Mouse (Mus musculus): Measurements from ENCODE around the gene Rnft2. TPM values are rescaled to one million over a fixed set of nuclear protein-coding genes. Genes with fewer than 3 reads are reported as not detected.

The Rnft2 gene
- polyA plus RNA-seq, 1 experiment from 2014 or later = 13.1 TPM

DNA sequence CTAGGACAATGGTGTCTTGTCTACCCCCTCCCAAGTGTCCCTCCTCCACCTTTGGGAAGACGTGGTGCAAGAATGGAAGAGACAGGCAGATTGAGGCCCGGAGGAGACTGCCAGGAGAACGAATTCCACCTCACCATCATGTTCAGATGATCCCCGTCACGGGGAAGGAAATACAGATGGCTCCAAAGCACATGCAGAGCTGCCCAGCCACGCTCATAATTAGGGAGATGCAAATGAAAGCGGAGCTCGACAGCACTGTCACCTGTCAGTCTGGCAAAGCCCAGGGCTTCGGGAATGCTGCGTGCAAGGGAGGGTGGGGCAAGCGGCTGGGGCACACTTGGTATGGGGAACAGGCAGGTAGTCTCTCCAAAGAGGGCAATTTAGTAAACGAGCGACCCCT is 47.5 kb downstream of the Rnft2 start:
- no peak overlapping the region for H3K4me2 ChIP-seq (replicated peaks)
- no peaks in the 10 kb centered on the region for H3K27me3 ChIP-seq
- peaks cover 7% of the 10 kb centered on the region for H3K4me1 ChIP-seq (replicated peaks)
- H3K4me3 ChIP-seq (replicated peaks) = no peak overlapping the region
- H3K9me3 ChIP-seq = no peaks in the 10 kb centered on the region
- 77% methylated on average over 13 of the region's 13 CpGs for WGBS
- no peak overlapping the region for H3K27ac ChIP-seq
- H3K9ac ChIP-seq (replicated peaks) = no peak overlapping the region
- no peak for ATAC-seq
- peaks cover 47% of the 10 kb centered on the region for H3K36me3 ChIP-seq

DNA sequence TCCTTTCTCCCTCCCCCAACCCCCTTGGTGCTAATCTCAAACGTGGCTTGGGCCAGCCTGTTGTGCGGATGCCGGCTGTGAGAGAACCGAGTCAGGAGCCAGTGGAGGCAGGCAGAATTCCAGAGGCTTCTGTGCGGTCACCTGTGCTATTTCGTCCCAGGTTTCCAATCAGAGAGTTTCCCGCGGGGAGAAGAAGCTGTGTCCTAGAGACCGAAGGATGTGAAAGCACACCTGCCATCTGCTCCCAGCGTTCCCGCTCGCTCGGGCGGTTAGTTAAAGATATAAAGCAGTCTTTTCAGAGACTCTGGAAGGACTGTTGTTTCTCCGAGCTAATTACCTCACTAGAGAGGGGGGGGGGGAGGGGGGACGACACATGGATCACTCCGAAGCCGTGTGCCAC is 52.7 kb downstream of the Rnft2 start:
- H3K9me3 ChIP-seq = no peaks in the 10 kb centered on the region
- H3K27me3 ChIP-seq = peaks cover 7% of the 10 kb centered on the region; the same call in 1 of the 2 replicates
- H3K4me1 ChIP-seq (replicated peaks) = peaks cover 29% of the 10 kb centered on the region
- H3K4me3 ChIP-seq (replicated peaks) = no peak overlapping the region
- H3K9ac ChIP-seq (replicated peaks) = no peak overlapping the region
- 0 out of 2 replicates have a peak overlapping the region, but pooled peaks have one; percentile 4 for H3K4me2 ChIP-seq (replicated peaks)
- H3K36me3 ChIP-seq = peaks cover 13% of the 10 kb centered on the region; the same call in 1 of the 2 replicates
- peak overlapping the region; percentile 63 for H3K27ac ChIP-seq
- WGBS = 9% methylated on average over 17 of the region's 18 CpGs
- ATAC-seq = no peak

DNA sequence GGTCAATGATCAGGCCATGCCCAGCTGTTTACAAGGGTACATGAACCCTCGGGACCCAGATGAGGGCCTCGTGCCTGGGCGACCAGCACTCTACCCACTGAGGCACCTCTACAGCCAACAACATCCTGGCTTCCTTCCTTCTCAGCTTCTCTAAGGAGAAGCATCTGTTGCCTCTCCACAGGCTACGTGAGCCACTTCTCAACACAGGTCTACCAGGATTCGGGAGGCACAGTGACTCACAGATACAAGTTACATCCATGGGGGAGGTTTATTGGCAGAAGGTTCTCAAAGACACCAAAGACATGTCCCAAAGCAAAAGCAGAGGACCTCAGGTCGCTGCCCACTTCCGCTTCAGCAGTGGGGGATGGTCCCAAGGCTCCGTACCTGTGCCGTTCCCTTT is 54.4 kb downstream of the Rnft2 start:
- no peak overlapping the region for H3K4me3 ChIP-seq (replicated peaks)
- H3K9ac ChIP-seq (replicated peaks) = no peak overlapping the region
- no peak overlapping the region for H3K27ac ChIP-seq
- 84% methylated on average over 9 of the region's 9 CpGs for WGBS
- H3K4me2 ChIP-seq (replicated peaks) = no peak overlapping the region
- peaks cover 39% of the 10 kb centered on the region for H3K4me1 ChIP-seq (replicated peaks)
- 0 out of 2 replicates have a peak, but pooled peaks cover 12% of the 10 kb centered on the region for H3K36me3 ChIP-seq
- ATAC-seq = no peak
- no peaks in the 10 kb centered on the region for H3K9me3 ChIP-seq
- H3K27me3 ChIP-seq = peaks cover 7% of the 10 kb centered on the region; the same call in 1 of the 2 replicates

GRCm38 (mm10) chr5:118188356-118188755 is 56.6 kb downstream of the Rnft2 start:
- no peak overlapping the region for H3K4me2 ChIP-seq (replicated peaks)
- H3K9me3 ChIP-seq = no peaks in the 10 kb centered on the region
- no peak overlapping the region for H3K4me3 ChIP-seq (replicated peaks)
- ATAC-seq = no peak
- H3K4me1 ChIP-seq (replicated peaks) = peaks cover 41% of the 10 kb centered on the region
- 65% methylated on average over 6 of the region's 6 CpGs for WGBS
- no peak overlapping the region for H3K27ac ChIP-seq
- H3K9ac ChIP-seq (replicated peaks) = no peak overlapping the region
- 0 out of 2 replicates have a peak, but pooled peaks cover 5% of the 10 kb centered on the region for H3K36me3 ChIP-seq
- peaks cover 7% of the 10 kb centered on the region; the same call in 1 of the 2 replicates for H3K27me3 ChIP-seq

DNA sequence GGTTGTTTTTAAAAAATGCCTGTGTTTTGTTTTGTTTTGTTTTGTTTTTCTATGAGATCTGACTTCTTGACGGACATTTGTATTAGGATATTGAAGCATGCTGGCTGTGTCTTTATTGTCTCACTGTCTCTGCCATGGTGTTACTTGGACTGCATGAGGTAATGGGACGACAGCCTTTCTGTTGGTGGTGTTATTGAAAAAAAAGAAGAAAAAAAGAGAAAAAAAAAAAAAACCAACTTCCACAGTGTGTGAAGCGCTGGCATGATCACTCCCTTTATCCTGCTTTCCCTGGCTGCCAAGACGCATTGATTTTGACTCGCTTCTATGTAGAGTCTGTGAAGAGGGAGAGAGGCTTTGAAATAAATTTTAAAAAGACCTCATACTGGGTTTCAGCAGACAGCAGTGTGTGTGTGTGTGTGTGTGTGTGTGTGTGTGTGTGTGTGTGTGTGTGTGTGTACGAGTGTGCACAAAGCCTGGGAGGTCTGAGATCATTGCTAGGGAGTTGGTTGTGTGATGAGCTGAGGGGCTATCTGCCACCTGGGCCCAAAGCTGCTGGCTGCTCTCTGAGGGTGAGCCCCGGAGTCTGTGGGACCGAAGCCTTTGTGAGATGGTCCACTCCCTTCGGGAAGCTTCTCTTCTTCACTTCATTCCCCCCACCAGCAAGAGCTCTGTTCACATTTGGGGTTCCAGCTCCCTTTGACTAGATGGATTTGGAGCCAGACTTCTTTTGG is 57.8 kb downstream of the Rnft2 start:
- H3K9me3 ChIP-seq = no peaks in the 10 kb centered on the region
- 53% methylated on average over 9 of the region's 9 CpGs for whole genome bisulfite sequencing
- H3K4me3 ChIP-seq (replicated peaks) = no peak overlapping the region
- no peak overlapping the region for H3K4me2 ChIP-seq (replicated peaks)
- no peak overlapping the region for H3K9ac ChIP-seq (replicated peaks)
- H3K36me3 ChIP-seq = no peaks in the 10 kb centered on the region
- 0 out of 2 replicates have a peak overlapping the region, but pooled peaks have one; percentile 30 for H3K27ac ChIP-seq
- peaks cover 7% of the 10 kb centered on the region; the same call in 1 of the 2 replicates for H3K27me3 ChIP-seq
- peak; percentile 57 for ATAC-seq
- H3K4me1 ChIP-seq (replicated peaks) = peaks cover 31% of the 10 kb centered on the region

- Histone ChIP-seq H3K4me1 (replicated peaks) (peaks cover 10% of the 10 kb centered on the region), H3K4me2 (replicated peaks) (no peak overlapping the region), H3K27ac (no peak overlapping the region), H3K4me3 (replicated peaks) (no peak overlapping the region), H3K36me3 (no peaks in the 10 kb centered on the region), H3K9ac (replicated peaks) (no peak overlapping the region), H3K9me3 (peaks cover 5% of the 10 kb centered on the region; the same call in 1 of the 2 replicates), H3K27me3 (peaks cover 51% of the 10 kb centered on the region)
- no peak for ATAC-seq
- WGBS = 69% methylated on average over 7 of the region's 7 CpGs
Measured at GRCm38 (mm10) chr5:118177640-118178039, 67.3 kb downstream of the Rnft2 start.

- H3K27me3 ChIP-seq = peaks cover 75% of the 10 kb centered on the region
- no peaks in the 10 kb centered on the region for H3K36me3 ChIP-seq
- no peak overlapping the region for H3K9ac ChIP-seq (replicated peaks)
- 30% methylated on average over 2 of the region's 2 CpGs for WGBS
- H3K9me3 ChIP-seq = peaks cover 5% of the 10 kb centered on the region; the same call in 1 of the 2 replicates
- H3K4me2 ChIP-seq (replicated peaks) = peak overlapping the region; percentile 57
- no peak for ATAC-seq
- no peak overlapping the region; the same call in 1 of the 2 replicates for H3K4me3 ChIP-seq (replicated peaks)
- no peak overlapping the region for H3K27ac ChIP-seq
- H3K4me1 ChIP-seq (replicated peaks) = peaks cover 29% of the 10 kb centered on the region
Measured at GRCm38 (mm10) chr5:118175137-118175536, 69.8 kb downstream of the Rnft2 start.

DNA sequence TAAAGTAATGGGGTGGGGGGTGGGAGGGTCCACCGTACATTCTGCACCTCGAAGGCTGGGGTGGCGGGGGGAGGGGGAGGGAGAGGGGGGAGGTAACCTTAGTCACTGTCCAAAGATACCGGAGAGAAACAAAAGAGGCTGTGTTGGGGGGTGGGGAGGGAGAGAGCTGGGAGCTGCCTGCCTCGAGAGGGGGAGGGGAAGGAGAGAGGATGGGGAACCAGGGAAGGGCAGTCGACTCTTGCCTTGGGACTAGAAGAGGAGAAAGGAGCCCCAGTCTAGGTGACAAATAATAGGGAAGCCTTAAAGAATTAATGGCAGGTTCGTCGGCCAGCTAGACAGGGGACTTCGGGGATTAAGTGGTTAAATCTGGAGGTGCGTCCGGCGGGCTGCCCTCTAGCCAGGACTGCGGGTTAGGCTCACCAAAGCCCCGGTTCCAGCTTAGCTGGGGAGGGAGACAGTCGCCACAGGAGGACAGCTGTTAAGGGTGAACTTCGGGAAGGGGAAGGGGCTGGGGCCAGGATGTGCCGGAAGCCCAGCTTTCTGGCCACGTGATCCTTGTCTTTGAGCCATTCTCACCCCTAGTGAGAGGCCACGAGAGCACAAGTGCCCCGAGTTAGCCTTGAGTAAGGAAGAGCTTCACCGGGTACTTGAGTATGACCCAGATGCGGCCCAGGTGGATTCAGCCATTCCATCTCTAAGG is 70.5 kb downstream of the Rnft2 start:
- Histone ChIP-seq H3K27ac (no peak overlapping the region), H3K36me3 (no peaks in the 10 kb centered on the region), H3K9me3 (peaks cover 5% of the 10 kb centered on the region; the same call in 1 of the 2 replicates), H3K9ac (replicated peaks) (peak overlapping the region; percentile 44; the same call in 1 of the 2 replicates), H3K4me3 (replicated peaks) (peak overlapping the region; percentile 33), H3K27me3 (peaks cover 77% of the 10 kb centered on the region), H3K4me2 (replicated peaks) (peak overlapping the region; percentile 57), H3K4me1 (replicated peaks) (peaks cover 32% of the 10 kb centered on the region)
- WGBS = 1% methylated on average over 21 of the region's 22 CpGs
- no peak for ATAC-seq

- no peaks in the 10 kb centered on the region for H3K36me3 ChIP-seq
- WGBS = under 1% methylated on average over 27 of the region's 27 CpGs
- peaks cover 85% of the 10 kb centered on the region for H3K27me3 ChIP-seq
- ATAC-seq = no peak
- H3K4me3 ChIP-seq (replicated peaks) = peak overlapping the region; percentile 31
- peak overlapping the region; percentile 50 for H3K4me2 ChIP-seq (replicated peaks)
- peaks cover 5% of the 10 kb centered on the region; the same call in 1 of the 2 replicates for H3K9me3 ChIP-seq
- H3K9ac ChIP-seq (replicated peaks) = 0 out of 2 replicates have a peak overlapping the region, but pooled peaks have one; percentile 44
- H3K4me1 ChIP-seq (replicated peaks) = peaks cover 39% of the 10 kb centered on the region
- H3K27ac ChIP-seq = no peak overlapping the region
Measured at GRCm38 (mm10) chr5:118172078-118172723, 72.7 kb downstream of the Rnft2 start.

- no peak overlapping the region for H3K27ac ChIP-seq
- peak overlapping the region; percentile 50 for H3K4me2 ChIP-seq (replicated peaks)
- H3K9ac ChIP-seq (replicated peaks) = peak overlapping the region; percentile 44; the same call in 1 of the 2 replicates
- H3K4me3 ChIP-seq (replicated peaks) = peak overlapping the region; percentile 31
- no peaks in the 10 kb centered on the region for H3K36me3 ChIP-seq
- peaks cover 5% of the 10 kb centered on the region; the same call in 1 of the 2 replicates for H3K9me3 ChIP-seq
- peaks cover 39% of the 10 kb centered on the region for H3K4me1 ChIP-seq (replicated peaks)
- ATAC-seq = no peak
- WGBS = under 1% methylated on average over 36 of the region's 36 CpGs
- H3K27me3 ChIP-seq = peaks cover 89% of the 10 kb centered on the region
Measured at GRCm38 (mm10) chr5:118171665-118172064, 73.3 kb downstream of the Rnft2 start.

DNA sequence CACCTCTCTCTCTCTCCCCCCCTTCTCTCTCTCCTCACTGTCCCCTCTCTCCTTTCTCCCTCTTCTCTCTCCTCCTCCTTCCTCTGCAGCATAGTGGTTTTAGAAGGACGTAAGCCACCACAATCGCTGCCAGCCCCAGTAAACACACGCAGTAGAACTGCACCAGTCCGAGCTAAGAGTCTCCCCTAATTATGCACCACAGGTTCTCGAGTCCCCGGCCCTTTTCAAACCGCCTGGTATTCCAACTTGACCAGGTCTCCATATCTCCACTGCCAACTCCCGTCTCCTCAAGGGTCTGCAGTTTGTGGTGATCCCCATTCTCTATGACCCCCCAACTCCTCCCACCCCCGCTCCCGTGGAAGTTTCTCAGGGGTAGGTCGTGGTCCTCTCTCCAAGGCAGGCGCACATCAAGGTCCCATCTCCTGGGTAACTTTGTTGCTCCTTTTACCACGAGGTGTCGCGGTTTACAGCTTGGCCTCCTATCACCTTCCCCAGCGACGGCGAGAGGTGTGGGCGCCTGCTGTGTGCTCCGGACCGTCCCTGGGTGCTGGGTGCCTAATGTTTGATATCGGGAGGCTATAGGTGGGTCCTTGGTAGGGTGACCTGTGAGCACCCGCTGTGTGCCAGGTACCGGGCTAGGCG is 73.9 kb downstream of the Rnft2 start:
- Histone ChIP-seq H3K4me1 (replicated peaks) (peaks cover 39% of the 10 kb centered on the region), H3K27me3 (peaks cover 95% of the 10 kb centered on the region), H3K9ac (replicated peaks) (no peak overlapping the region), H3K9me3 (peaks cover 5% of the 10 kb centered on the region; the same call in 1 of the 2 replicates), H3K36me3 (no peaks in the 10 kb centered on the region), H3K4me2 (replicated peaks) (peak overlapping the region; percentile 50), H3K27ac (no peak overlapping the region), H3K4me3 (replicated peaks) (peak overlapping the region; percentile 31)
- peak; percentile 51; the same call in 1 of the 2 replicates for ATAC-seq
- WGBS = 1% methylated on average over 25 of the region's 25 CpGs
